Mouse (Mus musculus): Measurements from ENCODE around the gene Fmo3. TPM values are rescaled to one million over a fixed set of nuclear protein-coding genes. Genes with fewer than 3 reads are reported as not detected.

Gene Fmo3
- not detected for total RNA-seq (2022)

- no peak for DNase-seq (ENCODE audit: low spot score in 2 of 2)
Measured at GRCm38 (mm10) chr1:162984428-162984827, at the start of gene Fmo3. Fmo3 (minus strand) TSS chr1:162984528.

- no peak for DNase-seq (ENCODE audit: low spot score in 2 of 2)
Measured at GRCm38 (mm10) chr1:163023075-163023474, 38.7 kb upstream of the Fmo3 start.

- no peak for DNase-seq (ENCODE audit: low spot score in 2 of 2)
Measured at GRCm38 (mm10) chr1:163009220-163009619, 24.9 kb upstream of the Fmo3 start.

GRCm38 (mm10) chr1:163003496-163003895, 19.2 kb upstream of the Fmo3 start:
- DNase-seq (ENCODE audit: low spot score in 2 of 2) = no peak

GRCm38 (mm10) chr1:163001271-163001829, 17.0 kb upstream of the Fmo3 start:
- DNase-seq (ENCODE audit: low spot score in 2 of 2) = no peak

GRCm38 (mm10) chr1:162987546-162987945, 3.2 kb upstream of the Fmo3 start:
- DNase-seq (ENCODE audit: low spot score in 2 of 2) = no peak

GRCm38 (mm10) chr1:162986777-162987176, 2.4 kb upstream of the Fmo3 start:
- no peak for DNase-seq (ENCODE audit: low spot score in 2 of 2)

GRCm38 (mm10) chr1:162986121-162986748, 1.9 kb upstream of the Fmo3 start:
- DNase-seq (ENCODE audit: low spot score in 2 of 2) = no peak

GRCm38 (mm10) chr1:162963556-162963955, 20.8 kb downstream of the Fmo3 start:
- DNase-seq (ENCODE audit: low spot score in 2 of 2) = no peak

- DNase-seq (ENCODE audit: low spot score in 2 of 2) = no peak
Measured at GRCm38 (mm10) chr1:162957422-162957821, 26.9 kb downstream of the Fmo3 start.

- DNase-seq (ENCODE audit: low spot score in 2 of 2) = no peak
Measured at GRCm38 (mm10) chr1:162953079-162953478, 31.2 kb downstream of the Fmo3 start.

GRCm38 (mm10) chr1:162949763-162950162, 34.6 kb downstream of the Fmo3 start:
- DNase-seq (ENCODE audit: low spot score in 2 of 2) = no peak

- no peak for DNase-seq (ENCODE audit: low spot score in 2 of 2)
Measured at GRCm38 (mm10) chr1:162947934-162948333, 36.4 kb downstream of the Fmo3 start.

- DNase-seq (ENCODE audit: low spot score in 2 of 2) = no peak
Measured at GRCm38 (mm10) chr1:162946837-162947558, 37.3 kb downstream of the Fmo3 start.

- no peak for DNase-seq (ENCODE audit: low spot score in 2 of 2)
Measured at GRCm38 (mm10) chr1:162943700-162944099, 40.6 kb downstream of the Fmo3 start.

- DNase-seq (ENCODE audit: low spot score in 2 of 2) = peak in 1 of 2 experiments; percentile 28
Measured at GRCm38 (mm10) chr1:162938696-162939351, 45.5 kb downstream of the Fmo3 start.

GRCm38 (mm10) chr1:162937970-162938695, 46.2 kb downstream of the Fmo3 start:
- no peak for DNase-seq (ENCODE audit: low spot score in 2 of 2)

GRCm38 (mm10) chr1:162937415-162937814, 46.9 kb downstream of the Fmo3 start, which contains the start of gene Fmo6:
Fmo6 (minus strand) TSS chr1:162937515.
- no peak for DNase-seq (ENCODE audit: low spot score in 2 of 2)

GRCm38 (mm10) chr1:162934374-162935012, 49.8 kb downstream of the Fmo3 start:
- no peak for DNase-seq (ENCODE audit: low spot score in 2 of 2)

- no peak for DNase-seq (ENCODE audit: low spot score in 2 of 2)
Measured at GRCm38 (mm10) chr1:162932386-162932785, 51.9 kb downstream of the Fmo3 start.

- DNase-seq (ENCODE audit: low spot score in 2 of 2) = no peak
Measured at GRCm38 (mm10) chr1:162931880-162932279, 52.4 kb downstream of the Fmo3 start.
